Mouse (Mus musculus): ENCODE data around the gene Hesx1. TPM values are rescaled to one million over a fixed set of nuclear protein-coding genes. Genes with fewer than 3 reads are reported as not detected.

The Hesx1 gene
- polyA plus RNA-seq, 1 experiment from 2014 or later: not detected

GRCm38 (mm10) chr14:26981021-26981420 is 13.2 kb upstream of the Hesx1 start:
- Histone ChIP-seq H3K9me3 (no peaks in the 10 kb centered on the region), H3K27ac (no peak overlapping the region), H3K9ac (no peak overlapping the region), H3K4me1 (no peaks in the 10 kb centered on the region), H3K36me3 (no peaks in the 10 kb centered on the region), H3K4me2 (no peak overlapping the region), H3K27me3 (no peaks in the 10 kb centered on the region), H3K4me3 (no peak overlapping the region)
- ATAC-seq (ENCODE audit: borderline replicate concordance, extremely low read depth, low FRiP score, low TSS enrichment): no peak
- WGBS: 92% methylated on average over 8 of the region's 8 CpGs

- no peaks in the 10 kb centered on the region for H3K9me3 ChIP-seq
- ATAC-seq (ENCODE audit: borderline replicate concordance, extremely low read depth, low FRiP score, low TSS enrichment): no peak
- no peak overlapping the region for H3K9ac ChIP-seq
- no peaks in the 10 kb centered on the region for H3K36me3 ChIP-seq
- H3K4me2 ChIP-seq: no peak overlapping the region
- 55% methylated on average over 5 of the region's 5 CpGs for WGBS
- H3K27me3 ChIP-seq: no peaks in the 10 kb centered on the region
- H3K4me1 ChIP-seq: no peaks in the 10 kb centered on the region
- no peak overlapping the region for H3K27ac ChIP-seq
- no peak overlapping the region for H3K4me3 ChIP-seq
Measured at GRCm38 (mm10) chr14:26981494-26982149, 12.6 kb upstream of the Hesx1 start.

- Histone ChIP-seq H3K27ac (no peak overlapping the region), H3K4me2 (no peak overlapping the region), H3K27me3 (no peaks in the 10 kb centered on the region), H3K36me3 (no peaks in the 10 kb centered on the region), H3K9me3 (no peaks in the 10 kb centered on the region), H3K4me3 (no peak overlapping the region), H3K4me1 (no peaks in the 10 kb centered on the region), H3K9ac (no peak overlapping the region)
- no peak for ATAC-seq (ENCODE audit: borderline replicate concordance, extremely low read depth, low FRiP score, low TSS enrichment)
- 74% methylated on average over 5 of the region's 5 CpGs for WGBS
Measured at GRCm38 (mm10) chr14:26982150-26982530, 12.1 kb upstream of the Hesx1 start.

GRCm38 (mm10) chr14:26988694-26989093 is 5.5 kb upstream of the Hesx1 start:
- no peak overlapping the region for H3K9ac ChIP-seq
- H3K27me3 ChIP-seq: no peaks in the 10 kb centered on the region; the same call in 1 of the 2 replicates
- no peak overlapping the region for H3K4me2 ChIP-seq
- H3K4me3 ChIP-seq: no peak overlapping the region
- no peaks in the 10 kb centered on the region for H3K9me3 ChIP-seq
- H3K27ac ChIP-seq: no peak overlapping the region
- WGBS: 58% methylated on average over 2 of the region's 2 CpGs
- no peak for ATAC-seq (ENCODE audit: borderline replicate concordance, extremely low read depth, low FRiP score, low TSS enrichment)
- no peaks in the 10 kb centered on the region for H3K4me1 ChIP-seq
- H3K36me3 ChIP-seq: no peaks in the 10 kb centered on the region

DNA sequence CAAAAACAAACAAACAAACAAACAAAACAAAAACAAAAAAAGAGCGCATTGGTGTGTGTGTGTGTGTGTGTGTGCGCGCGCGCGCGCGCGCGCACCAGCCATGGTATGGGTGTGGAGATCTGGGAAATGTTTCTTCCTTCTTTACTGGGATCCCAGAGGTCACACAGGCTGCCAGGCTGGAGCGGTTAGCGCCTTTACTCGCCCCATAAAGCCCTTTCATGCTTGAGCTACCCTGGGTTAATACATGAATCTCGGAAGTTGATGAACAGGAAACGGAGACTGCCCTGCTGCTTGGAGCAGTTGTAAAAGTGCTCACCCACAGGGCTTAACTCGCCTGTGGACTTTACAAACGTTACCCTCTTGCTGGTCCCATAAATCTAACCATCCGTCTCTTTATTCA is 2.6 kb upstream of the Hesx1 start:
- H3K9ac ChIP-seq: no peak overlapping the region
- 74% methylated on average over 18 of the region's 18 CpGs for WGBS
- peaks cover 7% of the 10 kb centered on the region; the same call in 1 of the 2 replicates for H3K4me1 ChIP-seq
- peaks cover 11% of the 10 kb centered on the region; the same call in 1 of the 2 replicates for H3K27me3 ChIP-seq
- ATAC-seq (ENCODE audit: borderline replicate concordance, extremely low read depth, low FRiP score, low TSS enrichment): no peak
- H3K27ac ChIP-seq: no peak overlapping the region
- no peak overlapping the region for H3K4me2 ChIP-seq
- no peaks in the 10 kb centered on the region for H3K9me3 ChIP-seq
- no peaks in the 10 kb centered on the region for H3K36me3 ChIP-seq
- H3K4me3 ChIP-seq: no peak overlapping the region

DNA sequence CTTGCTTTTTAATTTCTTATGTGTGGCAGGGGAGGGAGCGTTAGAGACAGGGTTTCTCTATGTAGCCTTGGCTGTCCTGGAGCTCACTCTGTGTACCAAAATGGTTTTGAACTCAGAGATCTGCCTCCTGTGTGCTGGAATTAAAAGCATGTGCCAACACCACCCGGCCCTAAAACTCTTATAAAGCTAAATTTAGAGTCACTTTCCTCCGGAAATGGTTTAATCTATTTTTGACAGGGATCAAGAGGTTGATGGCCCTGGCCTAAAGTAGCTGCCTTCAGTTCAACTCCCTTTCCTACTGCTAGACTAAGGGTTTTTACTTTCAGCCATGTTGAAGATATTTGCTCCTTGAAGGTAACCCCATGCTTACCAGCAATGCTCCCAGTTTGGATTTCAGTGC is 789 bp upstream of the Hesx1 start:
- Histone ChIP-seq H3K36me3 (no peaks in the 10 kb centered on the region), H3K9ac (no peak overlapping the region), H3K4me3 (no peak overlapping the region), H3K4me2 (no peak overlapping the region), H3K4me1 (peaks cover 7% of the 10 kb centered on the region; the same call in 1 of the 2 replicates), H3K27me3 (peaks cover 11% of the 10 kb centered on the region; the same call in 1 of the 2 replicates), H3K27ac (no peak overlapping the region), H3K9me3 (no peaks in the 10 kb centered on the region)
- ATAC-seq (ENCODE audit: borderline replicate concordance, extremely low read depth, low FRiP score, low TSS enrichment): no peak
- 44% methylated on average over 3 of the region's 3 CpGs for WGBS

DNA sequence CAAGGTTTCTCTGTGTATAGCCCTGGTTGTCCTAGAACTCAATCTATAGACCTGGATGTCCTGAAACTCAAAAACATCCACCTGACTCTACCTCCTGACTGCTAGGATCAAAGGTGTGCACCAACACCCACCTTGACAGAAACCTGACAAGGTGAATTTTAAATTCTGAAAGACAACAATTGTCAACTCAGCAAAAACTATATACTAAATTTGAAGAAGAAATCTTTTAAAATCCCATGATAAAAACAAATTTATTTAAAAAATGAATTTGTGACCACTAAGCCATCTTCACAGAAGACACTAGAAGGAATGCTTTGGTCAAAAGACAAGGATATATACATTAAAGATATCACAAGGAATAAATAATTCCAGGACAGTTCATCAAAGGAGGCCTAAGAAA is 2.0 kb downstream of the Hesx1 start:
- H3K4me2 ChIP-seq: no peak overlapping the region
- H3K9ac ChIP-seq: no peak overlapping the region
- no peak overlapping the region for H3K27ac ChIP-seq
- no peak for ATAC-seq (ENCODE audit: borderline replicate concordance, extremely low read depth, low FRiP score, low TSS enrichment)
- H3K27me3 ChIP-seq: peaks cover 24% of the 10 kb centered on the region
- no peak overlapping the region for H3K4me3 ChIP-seq
- no peaks in the 10 kb centered on the region for H3K36me3 ChIP-seq
- H3K4me1 ChIP-seq: peaks cover 7% of the 10 kb centered on the region; the same call in 1 of the 2 replicates
- no peaks in the 10 kb centered on the region for H3K9me3 ChIP-seq

DNA sequence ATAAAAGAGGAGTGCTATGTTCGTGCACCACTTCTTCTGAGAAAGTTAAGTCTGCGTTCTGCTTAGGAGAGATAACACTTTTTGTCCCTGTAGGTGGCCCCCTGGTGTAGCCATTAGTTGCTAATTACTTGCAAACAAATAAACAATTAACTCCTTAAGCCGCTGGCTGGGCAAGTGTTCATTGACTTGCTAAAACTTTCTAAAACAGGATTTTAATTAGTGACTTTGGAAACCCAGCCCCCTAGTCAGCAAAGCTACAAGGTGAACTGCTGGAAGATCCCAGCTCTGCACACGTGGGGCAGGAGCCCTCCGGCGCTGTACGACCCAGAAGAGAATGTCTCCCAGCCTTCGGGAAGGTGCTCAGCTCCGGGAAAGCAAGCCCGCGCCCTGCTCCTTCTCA is 6.2 kb downstream of the Hesx1 start:
- Histone ChIP-seq H3K4me1 (no peaks in the 10 kb centered on the region), H3K9ac (no peak overlapping the region), H3K36me3 (no peaks in the 10 kb centered on the region), H3K4me3 (no peak overlapping the region), H3K4me2 (no peak overlapping the region), H3K27me3 (peaks cover 22% of the 10 kb centered on the region), H3K9me3 (no peaks in the 10 kb centered on the region), H3K27ac (no peak overlapping the region)
- no peak for ATAC-seq (ENCODE audit: borderline replicate concordance, extremely low read depth, low FRiP score, low TSS enrichment)
- WGBS: 8% methylated on average over 11 of the region's 11 CpGs

DNA sequence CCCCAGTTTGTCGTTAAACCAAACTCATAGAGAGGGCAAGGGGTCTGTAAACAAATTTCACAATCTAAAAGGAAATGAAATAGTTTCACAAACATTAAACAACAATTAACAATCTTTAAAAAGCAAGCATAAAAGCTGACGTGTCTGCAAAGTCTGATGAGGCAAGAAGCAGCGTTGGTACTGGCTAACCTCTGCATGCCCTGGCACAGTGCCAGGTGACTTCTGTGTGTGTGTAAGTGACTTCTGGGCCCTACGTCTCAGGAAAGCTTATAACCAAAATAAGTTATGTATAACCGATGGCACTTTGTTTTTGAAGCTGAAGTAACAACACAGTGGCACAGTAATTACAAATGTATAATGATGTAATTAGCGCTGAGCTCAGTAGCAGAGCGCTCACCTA is 10.7 kb downstream of the Hesx1 start:
- Histone ChIP-seq H3K27me3 (peaks cover 42% of the 10 kb centered on the region), H3K9ac (no peak overlapping the region), H3K4me3 (no peak overlapping the region), H3K4me1 (no peaks in the 10 kb centered on the region), H3K27ac (no peak overlapping the region), H3K4me2 (no peak overlapping the region), H3K36me3 (no peaks in the 10 kb centered on the region), H3K9me3 (no peaks in the 10 kb centered on the region)
- no peak for ATAC-seq (ENCODE audit: borderline replicate concordance, extremely low read depth, low FRiP score, low TSS enrichment)
- WGBS: 53% methylated on average over 7 of the region's 7 CpGs

DNA sequence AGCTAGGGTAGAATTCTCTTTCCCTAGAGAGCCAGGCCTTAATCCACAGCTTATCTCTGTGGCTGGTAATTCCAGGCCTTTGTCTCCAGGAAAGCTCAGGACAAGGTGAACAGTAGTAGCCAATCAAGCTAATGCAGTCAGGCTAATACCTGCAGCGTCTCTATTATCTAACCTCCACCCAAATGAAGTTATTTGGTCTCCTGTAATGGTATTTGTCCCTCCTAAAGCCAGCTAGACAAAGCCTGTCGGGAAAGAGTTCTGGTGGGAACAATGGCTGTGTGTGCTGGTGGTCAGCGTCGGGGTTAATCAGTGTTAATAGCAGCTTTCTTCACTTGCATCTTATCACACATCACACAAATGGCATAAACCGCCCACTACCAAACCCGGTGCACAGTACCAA is 11.7 kb downstream of the Hesx1 start:
- WGBS: 43% methylated on average over 6 of the region's 6 CpGs
- Histone ChIP-seq H3K36me3 (no peaks in the 10 kb centered on the region), H3K27ac (no peak overlapping the region), H3K4me2 (no peak overlapping the region), H3K4me3 (no peak overlapping the region), H3K27me3 (peaks cover 40% of the 10 kb centered on the region), H3K4me1 (no peaks in the 10 kb centered on the region), H3K9ac (no peak overlapping the region), H3K9me3 (no peaks in the 10 kb centered on the region)
- no peak for ATAC-seq (ENCODE audit: borderline replicate concordance, extremely low read depth, low FRiP score, low TSS enrichment)

- 71% methylated on average over 5 of the region's 5 CpGs for WGBS
- Histone ChIP-seq H3K9me3 (no peaks in the 10 kb centered on the region), H3K36me3 (no peaks in the 10 kb centered on the region), H3K4me2 (no peak overlapping the region), H3K9ac (no peak overlapping the region), H3K27ac (no peak overlapping the region), H3K27me3 (peaks cover 39% of the 10 kb centered on the region), H3K4me3 (no peak overlapping the region), H3K4me1 (no peaks in the 10 kb centered on the region)
- no peak for ATAC-seq (ENCODE audit: borderline replicate concordance, extremely low read depth, low FRiP score, low TSS enrichment)
Measured at GRCm38 (mm10) chr14:27011561-27011960, 17.3 kb downstream of the Hesx1 start.

- no peaks in the 10 kb centered on the region for H3K36me3 ChIP-seq
- no peak overlapping the region for H3K27ac ChIP-seq
- H3K4me2 ChIP-seq: no peak overlapping the region
- peaks cover 26% of the 10 kb centered on the region; the same call in 1 of the 2 replicates for H3K27me3 ChIP-seq
- no peak overlapping the region for H3K4me3 ChIP-seq
- no peak overlapping the region for H3K9ac ChIP-seq
- no peaks in the 10 kb centered on the region for H3K9me3 ChIP-seq
- 31% methylated on average over 4 of the region's 4 CpGs for WGBS
- no peaks in the 10 kb centered on the region for H3K4me1 ChIP-seq
- peak; percentile 52; the same call in 1 of the 2 replicates for ATAC-seq (ENCODE audit: borderline replicate concordance, extremely low read depth, low FRiP score, low TSS enrichment)
Measured at GRCm38 (mm10) chr14:27013658-27014057, 19.4 kb downstream of the Hesx1 start.

- Histone ChIP-seq H3K9ac (no peak overlapping the region), H3K9me3 (no peaks in the 10 kb centered on the region), H3K4me3 (no peak overlapping the region), H3K36me3 (no peaks in the 10 kb centered on the region), H3K4me1 (0 out of 2 replicates have a peak, but pooled peaks cover 6% of the 10 kb centered on the region), H3K27ac (no peak overlapping the region), H3K4me2 (no peak overlapping the region), H3K27me3 (peaks cover 43% of the 10 kb centered on the region; the same call in 1 of the 2 replicates)
- no peak for ATAC-seq (ENCODE audit: borderline replicate concordance, extremely low read depth, low FRiP score, low TSS enrichment)
- WGBS: 94% methylated on average over 2 of the region's 2 CpGs
Measured at GRCm38 (mm10) chr14:27017936-27018335, 23.7 kb downstream of the Hesx1 start.

All from lung, embryonic 15.5 days (tissue).